Mouse (Mus musculus) layer of hippocampus, adult 9-11 months (tissue): ENCODE results near the gene Cse1l.

Experiments used
- DNase-seq: peaks from one replicate; pipeline ENCODE4 v3.0.0; 2022

Cse1l gene

DNA sequence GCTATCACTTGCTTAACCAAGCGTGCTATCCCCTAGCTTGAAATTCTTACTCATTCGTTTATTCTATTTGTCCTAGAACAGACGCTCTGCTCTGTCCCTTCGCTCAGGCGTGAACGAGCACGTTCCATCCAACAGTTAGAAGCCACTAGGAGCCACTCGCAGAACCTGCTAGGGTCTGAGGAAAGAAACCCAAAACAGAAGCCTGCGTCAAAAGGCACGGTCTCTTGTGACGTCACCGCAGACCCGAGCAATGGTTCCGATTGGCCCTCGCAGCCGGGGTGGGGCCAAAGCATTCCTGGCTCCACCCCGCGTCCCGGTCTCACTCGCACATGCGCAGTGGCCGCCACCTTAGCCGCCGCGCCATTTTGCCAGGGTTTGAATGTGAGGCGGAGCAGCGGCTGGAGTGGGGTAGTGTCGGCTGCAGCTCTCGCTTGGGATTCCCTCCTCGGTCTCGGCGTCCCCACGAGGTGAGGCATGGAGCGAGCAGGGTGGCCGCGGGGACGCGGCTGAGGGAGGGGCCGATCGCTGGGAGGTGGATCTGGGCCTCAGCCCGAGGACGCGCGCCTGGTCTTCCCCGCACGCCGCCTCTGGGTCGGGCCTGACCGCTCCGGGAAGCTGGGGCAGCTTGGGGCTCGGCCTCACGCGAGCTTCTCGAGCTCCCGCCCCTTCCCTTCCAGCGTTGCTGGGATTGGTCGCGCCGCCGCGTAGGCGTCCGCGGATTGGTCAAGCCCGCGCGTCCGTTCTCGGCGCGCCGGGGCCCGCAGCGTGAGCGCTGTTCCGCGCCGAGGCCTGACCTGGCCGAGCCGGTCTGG, at the start of gene Cse1l:
Gene Cse1l (plus strand): TSS at position 330 of the 812 bp plus-strand sequence.
- DNase-seq, result peak; percentile 97

GRCm38 (mm10) chr2:166856366-166856765, 49.5 kb upstream of the Cse1l start:
- no peak for DNase-seq

GRCm38 (mm10) chr2:166857118-166857517, 48.7 kb upstream of the Cse1l start:
- DNase-seq, result no peak

DNA sequence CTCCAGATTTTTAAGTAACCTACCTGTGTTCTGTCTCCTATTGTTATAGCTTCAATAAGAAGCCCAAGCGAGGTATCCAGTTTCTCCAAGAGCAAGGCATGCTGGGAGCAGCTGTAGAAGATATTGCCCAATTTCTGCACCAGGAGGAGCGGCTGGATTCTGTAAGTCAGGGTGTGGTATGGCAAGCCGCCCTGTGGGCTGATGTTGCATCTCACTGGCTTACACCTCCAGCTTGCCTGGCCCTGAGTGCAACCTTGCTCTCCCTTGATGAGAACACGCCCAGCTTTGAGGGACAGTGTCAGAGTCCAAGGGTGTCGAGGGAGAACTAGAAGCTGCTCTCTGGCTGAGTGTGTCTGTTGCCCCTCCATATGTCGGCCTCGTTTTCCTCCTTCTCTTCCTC, 46.6 kb upstream of the Cse1l start:
- DNase-seq, result no peak

DNA sequence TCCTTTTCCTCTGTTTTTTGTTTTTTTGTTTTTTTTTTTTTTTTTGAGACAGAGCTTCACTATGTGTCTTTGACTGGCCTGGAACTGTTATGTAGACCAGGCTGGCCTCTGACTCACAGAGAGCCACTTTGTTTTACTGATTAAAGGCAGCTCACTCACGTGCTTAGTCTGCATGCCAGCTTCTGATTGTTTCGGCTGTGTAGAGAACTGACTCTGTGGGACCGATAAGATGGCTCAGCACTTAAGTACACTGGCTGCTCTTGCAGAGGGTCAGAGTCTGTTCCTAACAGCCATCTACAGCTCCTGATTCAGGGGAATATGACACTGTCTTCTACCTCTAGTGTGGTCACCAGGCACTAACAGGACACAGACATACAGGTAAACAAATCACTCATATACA, 43.3 kb upstream of the Cse1l start:
- DNase-seq, result no peak

DNA sequence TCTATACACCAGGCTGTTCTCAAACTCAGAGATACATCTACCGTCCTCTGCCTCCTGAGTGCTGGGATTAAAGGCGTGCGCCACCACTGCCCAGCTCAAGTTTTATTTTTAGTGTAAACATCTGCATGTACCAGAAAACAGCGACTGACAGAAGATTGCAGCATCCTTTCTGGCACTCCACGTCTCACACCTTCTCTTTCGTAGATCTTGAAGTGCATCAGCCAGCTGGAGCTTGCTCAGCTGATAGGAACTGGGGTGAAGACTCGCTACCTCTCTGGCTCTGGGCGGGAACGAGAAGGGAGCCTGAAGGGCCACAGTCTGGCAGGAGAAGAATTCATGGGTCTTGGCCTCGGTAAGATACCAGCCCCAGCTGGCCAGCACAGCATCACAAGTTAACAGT, 40.4 kb upstream of the Cse1l start:
- DNase-seq, result peak; percentile 17

GRCm38 (mm10) chr2:166870271-166870865, 35.5 kb upstream of the Cse1l start:
- DNase-seq, result no peak

DNA sequence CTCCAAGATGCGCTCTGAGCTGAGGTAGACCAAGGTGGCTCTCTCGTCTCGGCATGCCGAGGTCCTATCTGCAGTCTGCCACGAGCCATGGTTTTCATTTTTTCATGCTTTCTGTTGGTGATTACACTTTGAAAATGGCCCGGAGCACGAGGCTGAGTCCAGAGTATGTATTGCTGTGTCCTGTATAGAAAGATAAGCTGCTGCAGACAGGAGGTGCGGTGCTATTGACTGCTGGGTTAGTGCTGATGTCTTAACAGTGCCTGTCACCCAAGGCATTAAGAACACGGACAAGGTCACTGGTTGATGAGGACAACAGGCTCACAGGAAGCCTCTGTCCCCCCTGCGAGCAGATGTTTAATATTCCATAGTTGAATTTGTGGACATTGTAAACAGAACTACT, 34.9 kb upstream of the Cse1l start:
- no peak for DNase-seq

DNA sequence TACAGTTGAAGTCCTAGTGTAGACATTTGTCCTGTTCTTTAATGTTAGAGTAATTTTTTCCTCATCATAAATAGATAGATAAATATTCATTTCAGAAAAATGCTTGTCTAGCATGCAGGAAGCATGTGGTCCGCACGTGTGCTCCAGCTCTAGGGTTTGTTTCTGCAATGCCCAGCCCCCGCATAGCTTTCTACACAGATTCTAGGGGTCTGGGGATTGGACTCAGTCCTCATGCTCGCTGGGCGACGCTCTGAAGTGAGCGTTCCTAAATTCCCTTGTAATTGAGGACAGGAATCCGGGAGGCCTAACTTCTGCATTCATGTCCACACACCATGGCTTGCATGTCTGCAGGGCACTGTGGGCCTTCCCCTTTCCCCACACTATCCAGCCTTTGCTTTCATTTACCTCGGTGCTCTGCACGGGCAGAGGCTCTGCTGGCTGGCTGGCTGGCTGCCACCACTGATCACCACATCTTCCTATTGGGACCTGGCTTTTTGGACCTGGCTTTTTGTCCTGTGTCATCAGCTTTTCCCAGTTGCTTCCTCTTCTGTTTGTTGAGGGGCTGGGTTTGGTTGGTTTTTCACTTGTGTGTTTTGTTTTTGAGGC, 31.1 kb upstream of the Cse1l start:
- DNase-seq, result peak; percentile 17

GRCm38 (mm10) chr2:166875561-166875960, 30.3 kb upstream of the Cse1l start:
- no peak for DNase-seq

GRCm38 (mm10) chr2:166876331-166876730, 29.5 kb upstream of the Cse1l start:
- no peak for DNase-seq

GRCm38 (mm10) chr2:166885066-166885465, 20.8 kb upstream of the Cse1l start:
- DNase-seq, result no peak

DNA sequence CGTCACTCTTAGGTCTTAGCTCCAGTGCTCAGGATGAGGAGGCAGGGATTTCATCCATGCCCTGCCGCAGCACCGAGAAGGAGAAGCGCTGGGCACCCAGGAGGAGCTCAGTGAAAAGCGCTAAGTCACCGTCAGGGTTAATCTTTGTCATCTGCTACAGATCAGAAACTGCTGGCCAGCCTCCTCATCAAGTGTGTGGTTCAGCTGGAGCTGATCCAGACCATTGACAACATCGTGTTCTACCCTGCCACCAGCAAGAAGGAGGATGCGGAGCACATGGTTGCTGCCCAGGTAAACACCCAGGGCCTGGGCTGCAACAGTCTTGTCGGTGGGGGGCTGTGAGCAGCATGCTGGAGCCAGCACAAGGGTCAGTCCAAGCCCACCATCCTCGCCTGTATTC, 20.2 kb upstream of the Cse1l start:
- DNase-seq, result no peak

DNA sequence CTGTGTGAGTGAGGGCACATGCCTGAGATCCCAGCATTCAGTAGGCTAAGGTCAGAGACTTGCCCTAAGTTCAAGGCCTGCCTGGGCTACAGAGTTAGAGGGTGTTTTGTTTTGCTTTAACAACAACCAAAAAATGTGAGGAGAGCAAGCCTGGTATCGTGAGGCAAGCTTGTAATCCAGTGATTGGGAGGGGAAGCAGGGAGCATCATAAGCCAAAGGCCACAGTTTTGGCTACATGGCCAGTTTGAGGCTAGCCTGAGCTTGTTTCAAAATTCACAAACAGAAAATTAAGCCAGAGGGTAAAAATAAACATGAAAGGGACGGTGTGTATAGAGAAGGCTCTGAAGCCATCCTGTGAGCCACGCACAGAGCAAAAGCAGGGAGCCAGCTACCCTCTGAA, 19.6 kb upstream of the Cse1l start:
- no peak for DNase-seq

GRCm38 (mm10) chr2:166887816-166888215, 18.0 kb upstream of the Cse1l start:
- DNase-seq, result no peak

- DNase-seq, result no peak
Measured at GRCm38 (mm10) chr2:166891366-166891880, 14.4 kb upstream of the Cse1l start.

DNA sequence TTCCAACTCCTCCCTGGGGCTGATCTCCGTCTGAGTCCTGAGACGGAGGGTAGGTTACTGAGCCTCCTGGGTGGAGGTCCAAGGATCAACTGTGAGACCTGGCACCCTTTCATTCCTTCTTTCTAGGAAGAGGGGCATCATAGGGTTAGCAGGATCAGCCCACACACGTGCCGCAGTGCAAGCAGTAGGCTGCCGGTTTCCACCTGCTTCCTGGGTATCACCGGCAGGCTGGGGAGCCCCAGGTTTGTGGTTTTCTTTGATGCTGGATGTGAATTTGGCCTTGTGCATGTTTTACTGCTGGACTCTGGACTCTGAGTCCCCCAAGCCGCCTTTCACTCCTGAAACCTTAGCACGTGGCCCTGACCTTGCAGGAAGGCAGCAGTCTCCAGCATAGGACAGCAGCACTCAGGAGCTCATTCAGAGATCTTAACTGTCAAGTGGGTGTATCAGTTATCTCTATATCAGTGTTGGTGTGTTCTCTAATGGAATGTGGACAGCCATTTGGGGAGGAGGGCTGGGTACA, 13.6 kb upstream of the Cse1l start:
- no peak for DNase-seq

DNA sequence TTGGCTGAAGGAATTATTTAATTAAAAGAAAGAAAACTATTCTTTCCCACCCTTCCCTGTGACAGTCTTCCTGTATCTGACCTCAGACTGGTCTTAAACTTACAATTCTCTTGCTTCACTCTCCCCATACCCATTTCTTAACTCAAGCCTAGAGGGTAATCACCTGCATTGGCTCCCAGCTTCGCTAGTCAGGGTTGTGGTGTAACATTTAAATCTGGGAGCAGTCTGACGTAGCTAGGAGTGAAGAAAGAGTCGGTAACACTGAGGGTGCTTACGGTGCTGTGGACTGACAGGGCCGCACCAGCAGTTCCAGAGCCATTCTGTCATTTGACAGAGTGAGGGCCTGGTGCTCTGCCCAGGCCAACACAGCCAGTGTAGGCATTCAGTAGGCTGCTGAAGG, 12.8 kb upstream of the Cse1l start:
- DNase-seq, result no peak

DNA sequence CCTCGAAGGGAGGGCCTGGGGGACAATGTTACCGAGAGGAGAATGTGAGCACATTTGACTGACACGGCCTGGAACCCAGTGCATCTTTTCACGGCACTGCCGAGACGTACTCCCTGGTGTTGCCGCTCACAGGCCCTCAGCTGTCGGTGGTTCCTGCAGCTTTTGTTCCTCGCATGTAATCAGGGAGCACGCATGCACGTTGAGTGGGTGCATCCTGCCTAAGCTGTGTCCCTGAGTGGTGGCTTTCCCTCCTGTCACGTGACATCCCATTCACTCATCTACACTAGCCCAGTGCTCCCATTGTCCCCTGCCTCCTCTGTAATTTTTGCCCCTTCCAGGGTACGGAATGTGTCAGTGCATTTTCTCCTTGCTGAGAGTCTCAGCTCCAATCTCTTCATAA, 9.5 kb upstream of the Cse1l start:
- peak; percentile 16 for DNase-seq

GRCm38 (mm10) chr2:166896974-166897373, 8.9 kb upstream of the Cse1l start:
- DNase-seq, result no peak

DNA sequence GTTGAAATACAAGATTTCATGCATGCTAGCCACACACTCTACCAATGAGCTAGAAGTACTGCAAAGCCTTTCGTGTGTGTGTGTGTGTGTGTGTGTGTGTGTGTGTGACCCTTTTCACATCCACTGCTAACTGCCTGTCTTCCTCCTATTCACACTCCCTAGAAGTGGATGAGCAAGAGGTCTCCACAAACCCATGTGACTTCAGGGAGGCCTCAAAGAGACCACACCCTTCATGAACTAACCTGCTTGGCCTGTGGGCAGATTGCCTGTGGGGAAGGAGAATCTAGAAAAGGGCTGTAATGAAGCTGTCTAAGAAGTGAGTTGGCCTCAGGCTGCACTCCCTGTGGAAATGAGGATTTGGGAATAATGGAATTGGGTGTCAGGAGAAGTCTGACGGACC, 6.7 kb upstream of the Cse1l start:
- no peak for DNase-seq

- DNase-seq, result no peak
Measured at GRCm38 (mm10) chr2:166899746-166900145, 6.1 kb upstream of the Cse1l start.

GRCm38 (mm10) chr2:166900792-166901505, 4.9 kb upstream of the Cse1l start:
- DNase-seq, result no peak
